Mouse (Mus musculus) limb, embryonic 14.5 days (tissue): ENCODE results near the gene Fkbp2. TPM values are rescaled to one million over a fixed set of nuclear protein-coding genes. Genes with fewer than 3 reads are reported as not detected.

Source experiments
- ATAC-seq: fragments of 200-750 bp; cut with Nextera tagmentation; 2 replicates; pipeline ENCODE4 v1.8.0; 2017; ENCODE audit warnings: low read depth, moderate number of reproducible peaks, moderate TSS enrichment; ENCODE audit not compliant: low FRiP score
- DNase-seq: peaks from one replicate; pipeline ENCODE4 v3.0.0-alpha.2; 2015; ENCODE audit warnings: low spot score
- H3K27ac ChIP-seq: fragments of 300-500 bp; sonication (generic); replicated peaks from 2 replicates; pipeline ENCODE4 v1.5.1; 2014; ENCODE audit warnings: low read depth, mild to moderate bottlenecking, low read length, moderate library complexity, mixed read lengths
- H3K27me3 ChIP-seq: fragments of 300-500 bp; sonication (generic); 2 replicates; pipeline ENCODE4 v1.6.1; 2014; ENCODE audit warnings: low read length, mixed read lengths; ENCODE audit not compliant: control insufficient read depth, insufficient read depth
- H3K36me3 ChIP-seq: fragments of 300-500 bp; sonication (generic); 2 replicates; pipeline ENCODE4 v1.6.1; 2014; ENCODE audit warnings: mild to moderate bottlenecking, low read length, moderate library complexity, mixed read lengths; ENCODE audit not compliant: control insufficient read depth, insufficient read depth
- H3K4me1 ChIP-seq: fragments of 300-500 bp; sonication (generic); 2 replicates; pipeline ENCODE4 v1.6.1; 2014; ENCODE audit warnings: antibody characterized with exemption, low read length, mixed read lengths; ENCODE audit not compliant: control insufficient read depth, insufficient read depth
- H3K4me2 ChIP-seq: fragments of 300-500 bp; sonication (generic); replicated peaks from 2 replicates; pipeline ENCODE4 v1.6.1; 2014; ENCODE audit warnings: low read depth, mild to moderate bottlenecking, low read length, moderate library complexity; ENCODE audit not compliant: severe bottlenecking
- H3K4me3 ChIP-seq: fragments of 300-500 bp; sonication (generic); replicated peaks from 2 replicates; pipeline ENCODE4 v1.5.1; 2014; ENCODE audit warnings: low read length
- H3K9ac ChIP-seq: fragments of 300-500 bp; sonication (generic); 2 replicates; pipeline ENCODE4 v1.6.1; 2014; ENCODE audit warnings: mild to moderate bottlenecking, low read depth, low read length, moderate library complexity; ENCODE audit not compliant: severe bottlenecking
- H3K9me3 ChIP-seq: fragments of 300-500 bp; sonication (generic); 2 replicates; pipeline ENCODE4 v1.6.1; 2016; ENCODE audit warnings: low read length; ENCODE audit not compliant: control insufficient read depth
- POLR2A ChIP-seq: fragments of 200-500 bp; IDR thresholded peaks from 2 replicates; pipeline ENCODE4 v1.8.0; 2012; ENCODE audit warnings: inconsistent platforms, mild to moderate bottlenecking, moderate library complexity, borderline replicate concordance; ENCODE audit not compliant: insufficient read depth, insufficient read length; ENCODE audit errors: extremely low read depth
- WGBS: fragments of 180-500 bp; shearing (Covaris S2); extraction: QIAGEN DNeasy Blood & Tissue Kit; methylation state at CpG from one replicate; pipeline ENCODE4 v1.1.7; 2014; 5-methylcytosine and 5-hydroxymethylcytosine counted together
- polyA plus RNA-seq, 2 experiments: library from polyadenylated mRNA; depleted of rRNA in 1 of 2; stranded (reverse) in 1 of 2; unstranded in 1 of 2; fragments of >200 nt; fragmentation: Nextera tagmentation in 1 of 2; extraction: Ambion mirVana in 1 of 2; gene quantifications; 2 replicates each; pipeline versions ENCODE4 v1.2.1 to v1.2.3; 2012 to 2014

The Fkbp2 gene
- polyA plus RNA-seq, 2 experiments = 73.3 to 80.5 TPM

- Histone ChIP-seq H3K27me3 (peaks cover 49% of the 10 kb centered on the region), H3K4me1 (peaks cover 18% of the 10 kb centered on the region), H3K4me2 (no peak overlapping the region), H3K36me3 (0 out of 2 replicates have a peak, but pooled peaks cover 2% of the 10 kb centered on the region), H3K9ac (no peak overlapping the region), H3K4me3 (no peak overlapping the region), H3K27ac (no peak overlapping the region), H3K9me3 (no peaks in the 10 kb centered on the region)
- DNase-seq (no peak), ATAC-seq (no peak)
- 22% methylated on average over 3 of the region's 3 CpGs for WGBS
- no peak for TF ChIP-seq POLR2A
Observed at GRCm38 (mm10) chr19:6936299-6936698, 44.0 kb downstream of the Fkbp2 start.

GRCm38 (mm10) chr19:6934195-6934977 lies 45.9 kb downstream of the Fkbp2 start, which contains the start of gene Kcnk4:
Gene Kcnk4, minus strand, starts transcription at chr19:6934515.
- Histone ChIP-seq H3K27me3 (peaks cover 61% of the 10 kb centered on the region), H3K4me2 (peak within 1 kb of the TSS; percentile 71), H3K9me3 (no peaks in the 10 kb centered on the region), H3K9ac (peak within 1 kb of the TSS; percentile 49), H3K27ac (no peak within 1 kb of the TSS), H3K36me3 (0 out of 2 replicates have a peak, but pooled peaks cover 2% of the 10 kb centered on the region), H3K4me1 (peaks cover 9% of the 10 kb centered on the region; the same call in 1 of the 2 replicates), H3K4me3 (peak within 1 kb of the TSS; percentile 42)
- DNase-seq (no peak), ATAC-seq (no peak)
- TF ChIP-seq POLR2A = no peak
- WGBS = 7% methylated on average over 23 of the region's 23 CpGs

- Histone ChIP-seq H3K36me3 (0 out of 2 replicates have a peak, but pooled peaks cover 2% of the 10 kb centered on the region), H3K4me3 (peak overlapping the region; percentile 42), H3K4me1 (peaks cover 9% of the 10 kb centered on the region; the same call in 1 of the 2 replicates), H3K9me3 (no peaks in the 10 kb centered on the region), H3K27me3 (peaks cover 69% of the 10 kb centered on the region), H3K9ac (peak overlapping the region; percentile 49), H3K4me2 (peak overlapping the region; percentile 71), H3K27ac (no peak overlapping the region)
- no peak for DNase-seq
- 3% methylated on average over 51 of the region's 58 CpGs for WGBS
- ATAC-seq = 0 out of 2 replicates have a peak, but pooled peaks have one; percentile 46
- no peak for TF ChIP-seq POLR2A
Observed at GRCm38 (mm10) chr19:6933436-6934194, 46.7 kb downstream of the Fkbp2 start.

GRCm38 (mm10) chr19:6933102-6933435 lies 47.2 kb downstream of the Fkbp2 start:
- Histone ChIP-seq H3K9me3 (no peaks in the 10 kb centered on the region), H3K4me1 (peaks cover 9% of the 10 kb centered on the region; the same call in 1 of the 2 replicates), H3K9ac (peak overlapping the region; percentile 49; the same call in 1 of the 2 replicates), H3K27ac (no peak overlapping the region), H3K27me3 (peaks cover 74% of the 10 kb centered on the region), H3K36me3 (no peaks in the 10 kb centered on the region), H3K4me3 (peak overlapping the region; percentile 42), H3K4me2 (peak overlapping the region; percentile 71)
- DNase-seq = no peak
- no peak for ATAC-seq
- no peak for TF ChIP-seq POLR2A
- 19% methylated on average over 4 of the region's 4 CpGs for WGBS

GRCm38 (mm10) chr19:6932018-6932417 lies 48.3 kb downstream of the Fkbp2 start:
- Histone ChIP-seq H3K4me3 (no peak overlapping the region), H3K27me3 (peaks cover 85% of the 10 kb centered on the region), H3K27ac (no peak overlapping the region), H3K36me3 (no peaks in the 10 kb centered on the region), H3K4me1 (peaks cover 9% of the 10 kb centered on the region; the same call in 1 of the 2 replicates), H3K4me2 (no peak overlapping the region), H3K9ac (no peak overlapping the region), H3K9me3 (no peaks in the 10 kb centered on the region)
- DNase-seq = no peak
- TF ChIP-seq POLR2A = no peak
- 74% methylated on average over 1 of the region's 1 CpGs for WGBS
- no peak for ATAC-seq
